Mouse (Mus musculus): Measurements from ENCODE around the gene Abhd15. TPM values are rescaled to one million over a fixed set of nuclear protein-coding genes. Genes with fewer than 3 reads are reported as not detected.
A peak's percentile ranks its signal among the peaks of the same experiment; 100 is the strongest.

Abhd15 gene
- total RNA-seq, 2 experiments from 2014 or later = 1.1 to 1.2 TPM

- peak; percentile 68 to 70 for DNase-seq (ENCODE audit: low spot score in 2 of 2)
Observed at GRCm38 (mm10) chr11:77493512-77494343, 21.2 kb upstream of the Abhd15 start, which contains the start of gene Git1. Gene Git1 (plus strand): TSS chr11:77493562.

DNA sequence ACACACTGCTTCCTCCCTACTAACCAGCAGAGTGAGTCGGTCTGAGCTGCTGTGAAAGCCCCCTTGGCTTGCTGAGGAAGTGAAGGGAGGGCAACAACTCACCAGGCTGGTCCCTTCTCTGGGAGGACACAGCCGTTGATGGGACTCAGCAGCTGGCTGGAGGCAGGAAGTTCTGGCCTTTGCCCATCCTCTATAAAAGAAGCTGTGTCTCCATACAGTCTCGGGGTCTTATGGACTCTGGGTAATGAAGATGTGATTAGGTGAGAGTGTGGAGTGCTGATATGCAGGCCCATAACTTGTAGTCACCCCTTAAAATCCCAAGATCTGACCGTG, 20.6 kb upstream of the Abhd15 start:
- DNase-seq (ENCODE audit: low spot score in 2 of 2) = no peak

- DNase-seq (ENCODE audit: low spot score in 2 of 2) = no peak
Observed at GRCm38 (mm10) chr11:77494782-77495181, 20.1 kb upstream of the Abhd15 start.

GRCm38 (mm10) chr11:77495507-77495906, 19.4 kb upstream of the Abhd15 start:
- DNase-seq (ENCODE audit: low spot score in 2 of 2) = no peak

DNA sequence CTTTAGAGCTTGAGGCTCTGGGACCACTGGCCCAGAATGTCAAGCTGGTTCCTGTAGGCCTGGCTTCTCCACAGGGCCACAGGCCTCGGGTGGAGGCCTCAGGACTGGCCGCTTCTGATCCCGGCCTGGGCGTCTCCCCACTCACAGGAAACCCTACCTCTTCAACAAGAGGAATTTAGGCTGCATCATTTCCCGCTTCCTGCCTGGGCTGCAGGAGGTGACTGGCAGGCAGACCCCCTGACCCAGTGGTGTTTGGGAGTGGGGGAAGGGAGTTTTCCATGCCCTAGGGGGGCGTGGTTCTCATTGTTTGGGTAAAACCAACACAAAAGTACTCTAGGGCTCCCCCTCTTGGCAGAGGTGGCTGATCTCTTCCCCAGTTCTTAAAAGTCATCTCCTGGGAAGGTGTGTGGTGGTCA, 17.6 kb upstream of the Abhd15 start:
- DNase-seq (ENCODE audit: low spot score in 2 of 2) = peak in 1 of 2 experiments; percentile 52

- peak in 1 of 2 experiments; percentile 25 for DNase-seq (ENCODE audit: low spot score in 2 of 2)
Observed at GRCm38 (mm10) chr11:77497851-77498250, 17.1 kb upstream of the Abhd15 start.

DNA sequence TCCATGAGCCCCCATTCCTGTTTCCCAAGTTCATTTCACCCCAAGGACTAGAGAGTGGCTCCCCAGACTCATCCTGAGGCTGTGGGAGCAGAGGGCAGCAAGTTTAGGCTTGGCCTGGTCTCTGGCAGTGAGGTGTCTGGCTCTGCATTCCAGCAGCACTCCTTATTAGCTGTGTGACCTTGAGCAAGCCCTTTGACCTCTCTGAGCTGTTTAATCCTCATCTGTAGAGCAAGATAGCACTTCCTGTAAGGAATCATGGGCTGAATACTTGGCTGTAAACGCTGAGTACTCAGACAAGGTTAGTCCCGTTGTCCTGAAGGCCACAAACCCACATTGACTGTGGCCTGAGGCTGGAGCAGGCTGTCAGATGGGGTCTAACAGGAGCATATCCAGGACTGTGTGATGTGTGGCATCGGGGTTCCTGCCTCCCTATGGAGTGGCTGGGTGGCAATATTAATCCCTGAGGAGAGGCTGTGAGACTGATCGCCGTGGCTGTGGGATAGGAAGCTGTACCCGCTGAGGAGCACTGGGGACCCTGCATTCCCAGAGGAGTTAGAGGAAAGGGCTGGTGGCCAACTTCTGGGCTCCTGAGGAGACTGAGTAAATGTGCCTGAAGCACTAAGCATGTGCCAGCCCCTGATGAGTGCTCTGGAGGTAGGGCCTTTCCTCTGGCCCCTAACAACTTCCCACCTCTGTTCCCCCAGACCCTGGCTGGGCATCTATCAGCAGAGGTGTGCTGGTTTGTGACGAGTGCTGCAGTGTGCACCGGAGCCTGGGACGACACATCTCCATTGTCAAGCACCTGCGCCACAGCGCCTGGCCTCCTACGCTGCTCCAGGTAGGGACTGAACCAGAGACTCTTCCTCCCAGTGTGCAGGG, 16.4 kb upstream of the Abhd15 start:
- DNase-seq (ENCODE audit: low spot score in 2 of 2) = no peak

DNA sequence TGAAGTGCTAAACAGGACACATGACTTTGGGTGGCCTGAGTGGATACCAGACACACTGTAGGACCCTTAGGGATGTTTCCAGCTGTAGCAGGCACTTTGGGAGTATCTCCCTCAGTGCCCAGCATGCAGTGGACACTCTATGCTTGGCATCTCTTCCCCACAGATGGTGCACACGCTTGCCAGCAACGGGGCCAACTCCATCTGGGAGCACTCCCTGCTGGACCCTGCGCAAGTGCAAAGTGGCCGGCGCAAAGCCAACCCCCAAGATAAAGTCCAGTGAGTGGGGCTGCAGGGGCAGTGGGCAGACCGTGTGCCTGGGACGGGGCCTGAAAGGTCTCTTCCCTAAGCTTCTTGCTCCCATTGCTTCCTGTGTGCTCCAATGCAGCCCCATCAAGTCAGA, 15.6 kb upstream of the Abhd15 start:
- peak; percentile 35 to 46 for DNase-seq (ENCODE audit: low spot score in 2 of 2)

GRCm38 (mm10) chr11:77500361-77501325, 14.3 kb upstream of the Abhd15 start:
- DNase-seq (ENCODE audit: low spot score in 2 of 2) = peak; percentile 34 to 55

DNA sequence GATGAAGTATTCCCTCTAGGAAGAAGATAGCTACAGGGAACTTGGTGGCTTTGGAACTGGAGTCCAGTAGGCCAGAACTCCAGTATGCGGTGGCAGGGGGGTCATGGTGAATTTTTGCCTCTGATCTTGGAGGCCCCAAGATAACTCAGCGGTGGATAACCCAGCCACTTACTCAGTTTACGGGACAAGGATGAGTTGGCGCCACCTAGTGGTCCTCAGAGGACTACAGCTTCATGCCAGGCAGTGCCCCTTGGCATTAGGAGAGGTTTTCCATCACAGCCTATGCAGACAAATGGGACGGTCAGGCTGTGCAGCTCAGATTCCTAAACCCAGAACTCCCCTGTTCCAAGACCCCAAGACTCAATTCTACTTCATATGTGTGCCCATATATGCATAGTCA, 13.5 kb upstream of the Abhd15 start:
- peak; percentile 81 to 85 for DNase-seq (ENCODE audit: low spot score in 2 of 2)

DNA sequence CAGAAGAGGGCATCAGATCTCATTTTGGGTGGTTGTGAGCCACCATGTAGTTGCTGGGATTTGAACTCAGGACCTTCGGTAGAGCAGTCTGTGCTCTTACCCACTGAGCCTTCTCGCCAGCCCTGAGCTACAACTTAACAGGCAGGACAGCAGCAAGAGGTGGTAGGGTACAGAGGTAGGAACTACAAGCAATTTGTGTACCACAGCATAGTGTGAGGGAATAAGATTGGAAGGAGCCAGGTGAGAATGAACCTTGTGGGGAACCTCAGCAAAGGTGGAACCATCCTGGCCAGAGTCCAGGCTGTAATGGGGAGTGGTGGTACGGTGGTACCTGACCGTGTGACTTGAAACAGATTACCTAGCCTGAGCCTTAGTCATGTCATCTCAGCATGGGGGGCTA, 12.9 kb upstream of the Abhd15 start:
- DNase-seq (ENCODE audit: low spot score in 2 of 2) = no peak

GRCm38 (mm10) chr11:77502481-77502880, 12.4 kb upstream of the Abhd15 start:
- no peak for DNase-seq (ENCODE audit: low spot score in 2 of 2)

DNA sequence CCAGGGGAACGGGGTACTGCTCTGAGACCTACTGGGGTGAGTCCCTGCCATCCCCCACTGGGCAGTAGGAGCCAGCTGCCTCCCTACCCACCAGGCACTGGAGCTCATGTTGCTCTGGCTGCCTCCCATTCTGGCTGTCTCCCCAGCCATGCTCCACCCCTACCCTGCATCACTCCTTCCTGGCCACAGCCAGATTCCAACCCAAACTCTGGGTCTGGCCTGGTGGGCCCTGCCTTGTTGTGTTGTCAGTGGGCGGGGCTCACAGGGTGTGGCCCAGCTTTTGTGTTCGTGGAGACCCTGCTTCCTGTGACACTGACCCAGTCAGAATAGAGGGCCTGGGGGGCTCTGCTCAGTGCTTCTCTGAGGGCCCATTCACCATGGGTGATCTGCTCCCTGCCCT, 11.4 kb upstream of the Abhd15 start:
- DNase-seq (ENCODE audit: low spot score in 2 of 2) = no peak

DNA sequence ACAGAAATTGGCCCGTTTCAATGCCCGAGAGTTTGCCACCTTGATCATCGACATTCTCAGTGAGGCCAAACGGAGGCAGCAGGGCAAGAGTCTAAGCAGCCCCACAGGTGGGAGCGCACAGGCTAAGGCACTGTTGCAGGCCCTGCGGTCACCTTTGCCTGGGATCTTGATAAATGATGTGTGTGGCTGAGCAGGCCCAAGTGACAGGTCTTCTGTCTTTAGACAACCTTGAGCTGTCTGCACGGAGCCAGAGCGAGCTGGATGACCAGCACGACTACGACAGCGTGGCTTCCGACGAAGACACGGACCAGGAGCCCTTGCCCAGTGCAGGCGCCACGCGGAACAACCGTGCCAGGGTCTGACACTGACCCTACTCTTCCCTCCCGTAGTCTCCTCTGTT, 10.5 kb upstream of the Abhd15 start:
- DNase-seq (ENCODE audit: low spot score in 2 of 2) = no peak

- DNase-seq (ENCODE audit: low spot score in 2 of 2) = no peak
Observed at GRCm38 (mm10) chr11:77505291-77505980, 9.5 kb upstream of the Abhd15 start.

DNA sequence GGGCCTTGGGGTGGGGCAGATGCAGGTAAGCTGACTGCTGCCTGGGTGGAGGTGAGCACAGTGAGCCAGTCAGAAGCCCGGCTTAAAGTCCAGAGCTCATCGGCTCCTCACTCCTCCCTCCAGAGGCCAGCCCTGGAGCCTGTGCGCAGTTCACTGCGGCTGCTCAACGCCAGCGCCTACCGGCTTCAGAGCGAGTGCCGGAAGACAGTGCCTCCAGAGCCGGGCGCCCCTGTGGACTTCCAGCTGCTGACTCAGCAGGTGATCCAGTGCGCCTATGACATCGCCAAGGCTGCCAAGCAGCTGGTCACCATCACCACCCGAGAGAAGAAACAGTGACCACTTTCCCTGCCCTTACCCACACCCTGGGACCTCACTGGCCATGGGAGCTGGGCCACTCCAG, 8.6 kb upstream of the Abhd15 start:
- no peak for DNase-seq (ENCODE audit: low spot score in 2 of 2)

DNA sequence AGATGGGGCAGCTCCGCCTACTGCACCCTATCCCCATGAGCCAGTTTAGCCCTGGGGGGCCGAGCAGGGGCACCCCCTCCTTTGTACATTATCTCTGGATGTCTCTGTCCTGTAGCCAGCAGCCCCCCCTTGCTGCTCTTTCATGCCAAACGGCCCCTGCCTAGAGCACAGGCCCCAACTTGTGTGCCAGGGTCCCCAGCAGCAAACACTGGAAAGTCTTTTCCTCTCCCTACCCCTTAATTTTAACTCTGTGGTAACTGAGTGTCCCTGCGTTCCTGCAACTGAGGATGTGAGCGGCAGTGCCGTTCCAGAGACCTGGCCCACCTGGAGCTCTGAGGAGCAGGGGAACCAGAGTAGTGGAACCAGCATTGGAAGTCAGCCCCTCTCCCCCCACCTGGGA, 8.0 kb upstream of the Abhd15 start:
- DNase-seq (ENCODE audit: low spot score in 2 of 2) = no peak

GRCm38 (mm10) chr11:77507426-77507825, 7.5 kb upstream of the Abhd15 start:
- no peak for DNase-seq (ENCODE audit: low spot score in 2 of 2)

DNA sequence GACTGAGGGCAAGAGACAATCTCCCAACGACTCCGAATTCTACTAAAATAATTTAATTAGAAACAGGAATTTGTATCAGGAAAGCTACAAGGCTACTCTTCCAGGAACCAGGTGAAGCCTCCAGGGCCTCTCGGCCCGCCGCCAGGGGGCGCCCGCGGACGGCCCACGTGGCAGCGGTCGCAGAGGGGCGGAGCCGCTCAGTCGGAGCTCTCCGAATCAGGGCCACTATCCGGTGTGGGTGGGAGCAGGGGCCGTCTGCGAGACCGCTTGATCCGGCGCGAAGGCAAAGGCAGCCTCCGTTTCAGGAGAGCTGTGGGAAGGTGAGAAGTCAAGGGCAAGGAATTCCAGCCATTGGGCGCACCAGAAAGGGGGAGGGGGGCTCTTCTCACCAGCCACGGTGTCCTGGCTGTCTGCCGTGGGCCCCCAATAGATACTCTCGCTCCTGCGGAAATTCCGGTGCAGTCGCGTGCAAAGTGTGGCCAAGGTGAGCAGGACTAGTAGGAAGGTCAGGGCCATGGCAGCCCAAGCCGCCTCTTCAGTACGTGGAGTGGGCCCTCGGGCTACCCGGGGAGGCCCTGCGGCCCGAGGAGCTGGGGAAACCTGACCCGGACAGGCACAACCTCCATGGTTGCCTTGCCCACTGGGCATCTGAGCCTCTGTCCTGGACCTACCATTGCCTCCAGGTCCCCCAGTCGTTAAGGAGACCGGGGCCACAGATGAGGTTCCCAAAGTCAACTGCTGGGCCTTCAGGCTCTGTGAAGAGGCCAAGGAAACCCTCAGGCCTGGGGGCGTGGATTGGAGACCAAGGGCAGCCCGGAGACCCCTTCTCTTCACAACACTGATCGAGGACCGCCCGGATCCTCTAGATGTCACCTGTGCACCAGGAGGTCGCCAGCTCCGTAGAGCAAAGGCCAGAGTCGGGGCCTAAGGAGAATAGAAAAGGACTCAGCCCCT, 6.6 kb upstream of the Abhd15 start:
- peak; percentile 80 to 89 for DNase-seq (ENCODE audit: low spot score in 2 of 2)
